Mouse (Mus musculus) brain, adult 2 months (tissue): ENCODE measurements at regions not wholly inside any gene's neighbourhood (a gene's known extent, or its start where the extent isn't known, plus 50 kb on each side); places are given as distances from the start of the nearest gene placed in this dataset.
A peak's percentile ranks its signal among the peaks of the same experiment; 100 is the strongest.

Source experiments
- DNase-seq: peaks from one replicate; pipeline ENCODE4 v3.0.0; 2011; ENCODE audit warnings: low read depth, low spot score

DNA sequence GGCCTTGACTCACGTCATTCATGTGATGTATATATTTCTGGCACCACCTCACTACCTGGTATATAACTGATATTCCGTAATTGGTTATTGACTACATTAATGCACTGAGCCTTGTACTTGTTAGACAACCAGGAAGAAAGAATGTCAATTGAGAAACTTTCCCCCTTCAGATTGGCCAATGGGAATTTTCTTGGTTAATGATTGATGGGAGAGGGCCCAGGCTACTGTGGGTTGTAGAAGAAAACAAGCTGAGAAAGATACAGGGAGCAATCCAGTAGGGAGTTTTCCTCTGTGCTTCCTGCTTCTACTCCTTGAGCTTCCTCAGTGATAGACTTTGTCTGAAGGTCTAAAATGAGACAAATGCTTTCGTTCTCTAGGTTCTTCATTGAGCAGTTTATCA is 1866.1 kb upstream of the Lrrc6 start:
- no peak for DNase-seq

DNA sequence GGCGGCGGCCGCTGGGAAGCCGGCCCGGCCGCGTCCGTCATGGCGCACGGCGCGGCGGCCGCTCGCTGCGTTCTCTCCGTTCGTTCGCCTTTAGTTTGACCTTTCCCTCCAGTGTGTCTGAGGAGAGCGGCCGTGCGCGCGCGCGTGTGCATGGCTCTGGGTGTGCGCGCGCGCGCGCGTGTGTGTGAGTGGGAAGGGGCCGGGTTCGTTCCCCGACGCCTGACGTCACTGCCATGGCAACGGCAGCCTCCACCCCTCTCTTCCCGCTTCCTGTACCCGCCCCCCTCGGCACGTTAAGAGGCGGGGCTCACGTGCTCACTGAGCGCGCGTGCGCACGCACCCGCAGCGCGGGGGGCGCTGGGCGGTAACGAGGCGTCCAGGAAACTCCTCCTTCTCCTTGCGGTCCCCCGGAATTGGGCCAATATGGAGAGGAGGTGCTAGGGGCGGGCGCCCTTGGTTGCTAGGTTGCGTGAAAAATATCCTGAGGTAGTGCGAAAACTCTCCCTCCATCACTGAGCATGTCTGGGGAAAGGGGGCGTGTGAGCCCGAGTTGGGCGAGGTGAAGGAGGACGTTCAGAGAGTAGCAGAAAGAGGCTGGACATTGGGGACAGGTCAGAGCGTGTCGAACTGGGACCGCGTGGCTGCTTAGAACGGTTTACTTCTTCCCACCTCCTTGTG is 1862.5 kb upstream of the Lrrc6 start:
- DNase-seq: peak; percentile 100

DNA sequence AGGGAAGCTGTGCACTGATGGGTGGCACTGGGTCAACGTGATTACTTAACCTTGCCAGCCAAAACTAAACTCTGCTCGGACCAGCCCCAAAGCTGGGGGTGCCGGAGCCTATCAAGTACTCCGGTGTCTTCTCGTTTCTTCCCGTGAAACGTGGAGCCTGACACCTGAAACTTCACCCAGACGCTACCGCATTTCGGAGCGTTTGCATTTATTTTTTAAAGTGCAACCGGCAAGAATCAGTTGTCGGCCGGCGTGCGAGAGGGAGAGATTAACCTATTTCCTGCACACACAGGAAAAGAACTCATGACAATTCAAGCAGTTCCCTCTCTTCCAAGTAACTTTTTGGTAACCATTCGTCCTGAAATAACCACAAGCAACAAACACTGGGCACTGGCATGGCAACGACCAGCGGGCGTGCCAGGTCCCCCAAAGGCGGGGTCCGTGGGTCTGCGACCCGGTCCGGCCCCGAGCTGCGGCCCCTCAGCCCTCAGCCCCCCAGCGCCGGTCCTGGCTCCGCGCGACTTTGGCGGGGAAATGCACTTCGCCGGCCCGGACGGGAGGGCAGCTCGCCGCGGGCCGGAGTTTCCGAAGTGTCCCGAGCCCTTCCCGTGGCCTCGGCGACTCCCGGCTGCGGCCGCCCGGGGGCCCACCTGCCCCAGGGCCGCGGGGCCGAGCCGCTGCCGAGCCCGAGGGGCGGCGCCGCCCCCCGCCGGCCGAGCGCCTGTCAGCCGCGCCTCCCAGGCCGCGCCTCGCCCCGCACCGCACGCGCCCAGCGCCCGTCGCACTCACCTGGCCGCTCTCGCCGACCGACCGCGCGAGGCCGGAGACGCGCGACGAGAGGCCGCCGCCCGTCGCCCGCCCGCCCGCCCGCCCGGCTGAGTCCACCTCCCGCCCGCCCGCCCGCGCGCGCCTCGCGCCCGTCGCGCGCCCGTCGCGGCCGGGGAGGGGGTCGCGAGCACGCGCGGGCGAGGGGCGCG is 1861.7 kb upstream of the Lrrc6 start:
- DNase-seq: peak; percentile 29

DNA sequence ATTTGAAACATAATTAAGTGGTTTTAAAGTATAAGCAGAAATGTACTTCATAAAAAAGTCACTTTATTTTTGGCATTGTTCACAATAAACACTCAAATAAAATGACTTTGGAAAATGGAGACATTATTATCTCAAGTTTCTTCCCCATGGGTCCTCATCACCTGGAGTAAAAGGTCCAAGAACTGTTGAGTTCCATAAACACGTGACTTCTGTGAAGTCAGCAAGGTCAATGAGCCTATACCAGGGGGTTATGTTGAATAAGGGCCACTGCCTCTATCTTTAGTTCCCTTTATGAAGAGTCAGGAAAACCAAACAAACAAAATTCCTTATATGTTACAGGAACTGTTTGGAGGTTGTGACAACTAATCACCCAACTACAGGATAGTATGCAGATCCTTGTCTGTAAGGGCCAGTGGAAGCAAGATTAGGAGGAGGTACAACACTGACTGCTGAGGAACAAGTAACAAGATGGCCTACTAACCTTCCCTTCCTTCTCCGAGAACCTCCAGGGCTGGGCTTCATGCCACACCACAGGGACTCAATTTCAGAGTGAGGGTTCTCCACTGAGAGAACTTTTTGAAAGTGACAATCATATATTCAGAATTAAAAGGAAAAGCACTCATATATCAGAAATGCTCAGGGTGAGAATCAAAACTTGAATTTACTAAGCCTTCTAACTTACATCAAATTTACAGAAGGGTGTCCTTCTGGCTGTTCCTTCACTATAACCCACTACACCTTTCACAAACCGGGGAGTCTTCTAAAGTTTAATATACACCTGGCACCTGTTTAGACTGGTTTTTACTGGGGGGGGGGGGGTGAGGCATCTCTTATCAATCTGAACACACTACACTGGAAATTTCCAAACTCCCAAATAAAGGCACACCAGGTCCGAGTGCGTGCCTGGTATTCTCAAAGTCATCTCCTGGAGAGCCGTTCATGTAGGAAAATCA is 1860.5 kb upstream of the Lrrc6 start:
- no peak for DNase-seq

DNA sequence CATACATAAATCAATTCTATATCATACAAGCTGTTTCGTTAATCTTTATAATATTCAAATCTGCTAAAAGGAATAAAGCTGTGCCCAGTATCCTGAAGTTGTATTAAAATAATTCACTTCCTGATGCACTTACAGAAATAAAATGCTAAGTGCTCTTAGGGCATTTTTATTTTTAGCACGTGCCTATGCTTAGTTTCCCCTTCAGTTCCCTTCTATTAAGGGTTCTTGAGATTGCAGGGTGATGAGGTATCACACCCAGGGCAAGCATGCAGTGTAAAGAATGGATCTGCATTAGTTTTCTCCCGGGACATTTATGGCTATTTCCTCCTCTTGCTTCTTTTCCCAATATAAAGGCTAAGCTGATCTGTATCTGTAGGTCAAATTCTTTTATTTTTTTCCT is 1858.8 kb upstream of the Lrrc6 start:
- no peak for DNase-seq

DNA sequence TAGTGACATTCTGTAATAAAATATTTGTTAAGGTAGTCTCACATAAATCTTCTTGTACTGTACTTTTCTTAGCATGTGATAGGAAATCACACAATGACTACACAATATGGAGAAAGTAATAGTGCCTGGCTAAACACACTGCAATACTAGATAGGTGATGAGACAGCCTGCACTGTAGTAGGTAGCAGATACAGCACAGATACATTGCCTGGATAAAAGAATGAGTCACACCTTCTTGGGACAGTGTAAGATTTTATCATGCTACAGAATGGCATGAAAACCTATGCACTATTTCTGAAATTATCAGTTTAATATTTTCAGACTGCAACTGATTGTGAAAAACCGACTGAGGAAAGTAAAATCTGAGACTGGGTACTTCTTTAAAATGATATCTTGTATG is 1855.2 kb upstream of the Lrrc6 start:
- no peak for DNase-seq

DNA sequence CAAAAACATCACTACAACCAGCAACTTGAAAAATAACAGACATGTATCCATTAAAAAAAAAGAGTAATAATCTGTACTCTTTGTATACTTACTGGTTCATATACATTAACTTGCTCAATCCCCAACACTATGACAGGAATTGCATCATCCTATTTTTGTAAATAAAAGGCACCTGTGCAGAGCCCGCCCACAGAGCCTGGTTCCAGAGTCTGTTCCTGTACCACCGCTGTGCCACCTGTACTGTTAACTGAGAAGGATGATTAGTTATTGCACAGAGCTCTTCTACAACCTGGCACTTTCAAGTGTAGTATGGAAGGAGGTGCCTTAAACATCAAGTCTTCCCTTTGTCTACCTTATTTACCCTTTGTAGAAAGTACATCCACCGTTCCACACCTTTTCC is 1843.9 kb upstream of the Lrrc6 start:
- peak; percentile 63 for DNase-seq

DNA sequence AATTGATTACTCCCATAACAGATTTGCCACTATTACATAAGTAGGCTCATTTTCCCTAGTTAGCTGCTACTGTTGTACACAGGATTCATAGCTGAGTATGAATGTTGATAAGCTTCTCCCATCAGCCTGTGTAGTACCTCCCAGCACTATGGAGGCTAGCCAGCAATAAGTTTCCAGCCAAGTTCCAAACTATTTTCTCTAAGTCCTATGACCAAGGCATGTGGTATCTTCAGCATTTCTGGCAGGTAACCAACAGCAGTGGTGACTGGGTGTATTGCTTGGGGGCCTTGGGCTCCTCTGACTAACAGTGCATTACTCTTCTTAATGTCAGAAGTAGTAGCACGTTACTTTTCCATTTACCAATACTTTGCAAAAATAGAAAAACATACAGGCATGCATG is 1841.8 kb upstream of the Lrrc6 start:
- DNase-seq: no peak

DNA sequence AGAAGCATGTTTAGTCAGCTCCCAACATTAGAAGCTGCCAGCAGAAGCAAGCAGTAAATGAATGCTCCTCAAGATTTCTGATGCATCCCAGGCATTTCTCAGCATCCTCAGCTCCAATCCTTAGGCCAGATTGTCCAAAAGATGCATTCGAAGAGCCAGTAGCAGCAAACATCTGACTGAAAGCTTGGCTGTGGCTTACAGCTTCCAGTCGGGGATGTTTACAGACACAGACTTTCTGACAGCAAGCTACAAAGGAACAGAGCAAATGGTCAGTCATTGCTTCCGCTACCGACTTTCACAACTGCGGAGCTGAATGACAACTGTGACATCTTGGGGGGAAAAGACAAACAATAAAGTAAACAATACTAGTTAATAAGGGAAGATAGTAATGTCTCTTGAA is 1840.3 kb upstream of the Lrrc6 start:
- DNase-seq: no peak

DNA sequence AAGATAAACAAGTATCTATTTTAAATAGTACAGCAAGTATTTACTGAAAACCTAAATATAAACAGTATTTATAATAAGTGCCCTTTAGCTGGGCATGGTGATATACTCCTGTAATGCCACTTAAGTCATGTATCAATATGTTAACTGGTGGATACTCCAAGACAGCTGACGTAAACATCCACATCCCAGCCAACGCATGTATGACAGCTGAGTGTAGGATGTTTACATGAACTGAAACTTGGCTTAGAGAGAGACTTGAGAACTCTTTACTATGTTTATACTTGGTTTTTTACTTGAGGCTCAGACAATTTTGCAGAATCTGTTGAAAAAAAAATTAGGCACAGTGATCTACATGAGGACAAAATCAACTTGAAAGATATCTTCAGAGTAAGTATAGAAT is 1836.6 kb upstream of the Lrrc6 start:
- peak; percentile 20 for DNase-seq

DNA sequence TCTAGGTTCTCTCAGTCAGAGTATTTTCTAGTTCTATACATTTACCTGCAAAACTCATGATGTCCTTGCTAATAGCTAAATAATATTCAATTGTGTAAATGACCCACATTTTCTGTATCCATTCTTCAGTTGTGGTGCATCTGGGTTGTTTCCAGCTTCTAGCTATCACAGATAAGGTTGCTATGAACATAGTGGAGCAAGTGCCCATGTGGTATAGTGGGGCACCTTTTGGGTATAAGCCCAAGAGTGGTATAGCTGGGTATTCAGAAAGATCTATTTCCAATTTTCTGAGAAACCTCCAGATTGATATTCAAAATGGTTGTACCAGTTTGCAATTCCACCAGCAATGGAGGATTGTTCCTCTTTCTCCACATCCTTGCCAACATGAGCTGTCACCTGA is 1835.1 kb upstream of the Lrrc6 start:
- DNase-seq: no peak

DNA sequence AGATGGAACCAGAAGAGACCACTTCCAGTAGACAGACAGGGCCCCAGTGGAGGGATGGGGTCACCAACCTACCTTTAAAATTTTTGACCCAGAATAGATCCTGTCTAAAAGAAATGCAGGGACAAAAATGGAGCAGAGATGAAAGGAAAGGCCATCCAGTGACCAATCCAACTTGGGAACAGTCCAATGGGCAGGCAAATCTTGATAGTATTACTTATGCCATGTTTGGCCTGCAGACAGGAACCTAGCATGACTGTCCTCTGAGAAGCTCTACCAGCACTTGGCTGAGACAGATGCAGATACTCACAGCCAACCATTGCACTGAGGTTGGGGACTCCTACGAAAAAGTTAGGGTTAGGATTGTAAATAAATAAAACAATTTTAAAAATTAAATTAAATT is 1815.4 kb upstream of the Lrrc6 start:
- DNase-seq: no peak
